Mouse (Mus musculus): Measurements from ENCODE around the gene Vmn2r100.

Vmn2r100 gene

GRCm38 (mm10) chr17:19504432-19504831 lies at the start of gene Vmn2r100:
Gene Vmn2r100, plus strand, starts transcription at chr17:19504732.
- DNase-seq: no peak

- DNase-seq: no peak
Observed at GRCm38 (mm10) chr17:19482866-19483265, 21.7 kb upstream of the Vmn2r100 start.

- no peak for DNase-seq
Observed at GRCm38 (mm10) chr17:19576927-19577326, 72.4 kb downstream of the Vmn2r100 start, which contains the start of gene Vmn2r101. Gene Vmn2r101, plus strand, starts transcription at chr17:19577227.

Measured in B cell, adult 2 months (primary cell).